Mouse (Mus musculus) liver, postnatal 0 days (tissue): ENCODE results near the gene 1110032A03Rik.

Experiments
- CTCF ChIP-seq: sonication (generic); IDR thresholded peaks from 2 replicates; pipeline ENCODE4 v1.5.1; 2016; ENCODE audit warnings: antibody characterized with exemption, low read depth
- EP300 ChIP-seq: IDR thresholded peaks from 2 replicates; pipeline ENCODE4 v1.6.1; 2016; ENCODE audit warnings: antibody characterized with exemption, low read depth, mild to moderate bottlenecking

GRCm38 (mm10) chr9:50809146-50809545 is 33.8 kb upstream of the 1110032A03Rik start:
- TF ChIP-seq EP300: no peak
- no peak for TF ChIP-seq CTCF
